Mouse (Mus musculus): ENCODE data around the gene Mnat1. TPM values are rescaled to one million over a fixed set of nuclear protein-coding genes. Genes with fewer than 3 reads are reported as not detected.
A peak's percentile ranks its signal among the peaks of the same experiment; 100 is the strongest.

The Mnat1 gene
- polyA plus RNA-seq, 1 experiment = 7.3 TPM

GRCm38 (mm10) chr12:73231552-73231951 is 108.0 kb downstream of the Mnat1 start:
- DNase-seq (ENCODE audit: low read depth) = no peak

GRCm38 (mm10) chr12:73232586-73232985 is 109.1 kb downstream of the Mnat1 start:
- no peak for DNase-seq (ENCODE audit: low read depth)

GRCm38 (mm10) chr12:73241960-73242359 is 118.4 kb downstream of the Mnat1 start:
- no peak for DNase-seq (ENCODE audit: low read depth)

- DNase-seq (ENCODE audit: low read depth) = peak; percentile 75
Observed at GRCm38 (mm10) chr12:73245687-73246086, 122.2 kb downstream of the Mnat1 start.

- no peak for DNase-seq (ENCODE audit: low read depth)
Observed at GRCm38 (mm10) chr12:73255006-73255405, 131.5 kb downstream of the Mnat1 start.

GRCm38 (mm10) chr12:73259269-73259668 is 135.8 kb downstream of the Mnat1 start:
- DNase-seq (ENCODE audit: low read depth) = no peak

GRCm38 (mm10) chr12:73260339-73260738 is 136.8 kb downstream of the Mnat1 start:
- DNase-seq (ENCODE audit: low read depth) = no peak

- no peak for DNase-seq (ENCODE audit: low read depth)
Observed at GRCm38 (mm10) chr12:73265381-73265978, 142.0 kb downstream of the Mnat1 start.

- DNase-seq (ENCODE audit: low read depth) = no peak
Observed at GRCm38 (mm10) chr12:73266597-73266996, 143.1 kb downstream of the Mnat1 start.

- DNase-seq (ENCODE audit: low read depth) = no peak
Observed at GRCm38 (mm10) chr12:73268497-73268896, 145.0 kb downstream of the Mnat1 start.

- no peak for DNase-seq (ENCODE audit: low read depth)
Observed at GRCm38 (mm10) chr12:73269531-73269930, 146.0 kb downstream of the Mnat1 start.

GRCm38 (mm10) chr12:73269933-73270332 is 146.4 kb downstream of the Mnat1 start:
- no peak for DNase-seq (ENCODE audit: low read depth)

GRCm38 (mm10) chr12:73274921-73275320 is 151.4 kb downstream of the Mnat1 start:
- DNase-seq (ENCODE audit: low read depth) = no peak

- no peak for DNase-seq (ENCODE audit: low read depth)
Observed at GRCm38 (mm10) chr12:73286287-73287092, 163.0 kb downstream of the Mnat1 start, which contains the start of the genes Trmt5 and Slc38a6. Gene Trmt5, minus strand, starts transcription at chr12:73286710. Gene Slc38a6, plus strand, starts transcription at chr12:73286779.

- DNase-seq (ENCODE audit: low read depth) = no peak
Observed at GRCm38 (mm10) chr12:73287609-73288008, 164.1 kb downstream of the Mnat1 start.

- DNase-seq (ENCODE audit: low read depth) = no peak
Observed at GRCm38 (mm10) chr12:73288626-73289025, 165.1 kb downstream of the Mnat1 start.

- DNase-seq (ENCODE audit: low read depth) = no peak
Observed at GRCm38 (mm10) chr12:73294884-73295283, 171.4 kb downstream of the Mnat1 start.

- DNase-seq (ENCODE audit: low read depth) = no peak
Observed at GRCm38 (mm10) chr12:73295505-73296140, 172.1 kb downstream of the Mnat1 start.

- no peak for DNase-seq (ENCODE audit: low read depth)
Observed at GRCm38 (mm10) chr12:73298621-73299020, 175.1 kb downstream of the Mnat1 start.

GRCm38 (mm10) chr12:73300531-73300930 is 177.0 kb downstream of the Mnat1 start:
- no peak for DNase-seq (ENCODE audit: low read depth)

GRCm38 (mm10) chr12:73304636-73305035 is 181.1 kb downstream of the Mnat1 start:
- no peak for DNase-seq (ENCODE audit: low read depth)

- DNase-seq (ENCODE audit: low read depth) = no peak
Observed at GRCm38 (mm10) chr12:73307750-73308149, 184.2 kb downstream of the Mnat1 start.

GRCm38 (mm10) chr12:73308711-73309110 is 185.2 kb downstream of the Mnat1 start:
- no peak for DNase-seq (ENCODE audit: low read depth)

Measured in gonadal fat pad, adult 2 months (tissue).